Mouse (Mus musculus) midbrain, embryonic 14.5 days (tissue): ENCODE measurements around the gene AC124502.3. TPM values are rescaled to one million over a fixed set of nuclear protein-coding genes. Genes with fewer than 3 reads are reported as not detected.
A peak's percentile ranks its signal among the peaks of the same experiment; 100 is the strongest.

Experiments
- ATAC-seq: fragments of 200-750 bp; cut with Nextera tagmentation; 2 replicates; pipeline ENCODE4 v1.8.0; 2017; ENCODE audit warnings: moderate number of reproducible peaks, moderate library complexity; ENCODE audit not compliant: low FRiP score, low TSS enrichment
- DNase-seq: peaks from one replicate; pipeline ENCODE4 v3.0.0-alpha.2; 2015
- H3K27ac ChIP-seq: fragments of 300-500 bp; sonication (generic); replicated peaks from 2 replicates; pipeline ENCODE4 v1.5.1; 2014; ENCODE audit warnings: mild to moderate bottlenecking, low read depth, low read length, moderate library complexity
- H3K27me3 ChIP-seq: fragments of 300-500 bp; sonication (generic); 2 replicates; pipeline ENCODE4 v1.6.1; 2014; ENCODE audit warnings: low read length, control low read depth, mixed read lengths; ENCODE audit not compliant: control insufficient read depth, insufficient read depth
- H3K36me3 ChIP-seq: fragments of 300-500 bp; sonication (generic); 2 replicates; pipeline ENCODE4 v1.6.1; 2014; ENCODE audit warnings: low read length, control low read depth; ENCODE audit not compliant: control insufficient read depth, insufficient read depth
- H3K4me1 ChIP-seq: fragments of 300-500 bp; sonication (generic); 2 replicates; pipeline ENCODE4 v1.6.1; 2014; ENCODE audit warnings: mild to moderate bottlenecking, antibody characterized with exemption, low read length, control low read depth; ENCODE audit not compliant: control insufficient read depth, insufficient read depth
- H3K4me2 ChIP-seq: fragments of 300-500 bp; sonication (generic); 2 replicates; pipeline ENCODE4 v1.6.1; 2014; ENCODE audit warnings: mild to moderate bottlenecking, low read length, moderate library complexity
- H3K4me3 ChIP-seq: fragments of 300-500 bp; sonication (generic); replicated peaks from 2 replicates; pipeline ENCODE4 v1.5.1; 2014; ENCODE audit warnings: low read depth, low read length
- H3K9ac ChIP-seq: fragments of 300-500 bp; sonication (generic); replicated peaks from 2 replicates; pipeline ENCODE4 v1.6.1; 2014; ENCODE audit warnings: mild to moderate bottlenecking, low read length, moderate library complexity
- H3K9me3 ChIP-seq: fragments of 300-500 bp; sonication (generic); 2 replicates; pipeline ENCODE4 v1.6.1; 2016; ENCODE audit warnings: low read length, control low read depth, mixed read lengths; ENCODE audit not compliant: control insufficient read depth
- WGBS: fragments of 180-500 bp; shearing (Covaris S2); extraction: QIAGEN DNeasy Blood & Tissue Kit; methylation state at CpG from one replicate; pipeline ENCODE4 v1.1.7; 2014; 5-methylcytosine and 5-hydroxymethylcytosine counted together
- polyA plus RNA-seq: library from polyadenylated mRNA; unstranded; fragments of >200 nt; fragmentation: Nextera tagmentation; extraction: Ambion mirVana; gene quantifications from 2 replicates; pipeline ENCODE4 v1.2.1, GENCODE M21; 2014

The AC124502.3 gene
- polyA plus RNA-seq, result 1.5 and 1.6 TPM in 2 replicates

GRCm38 (mm10) chr19:5038709-5039156, at the start of gene AC124502.3, which contains the start of gene B4gat1:
AC124502.3 (plus strand) TSS chr19:5038891.
B4gat1 (plus strand) TSS chr19:5038826.
- peaks cover 25% of the 10 kb centered on the region for H3K4me1 ChIP-seq
- peak; percentile 92 for ATAC-seq
- peak within 1 kb of the TSS; percentile 86 for H3K27ac ChIP-seq

DNA sequence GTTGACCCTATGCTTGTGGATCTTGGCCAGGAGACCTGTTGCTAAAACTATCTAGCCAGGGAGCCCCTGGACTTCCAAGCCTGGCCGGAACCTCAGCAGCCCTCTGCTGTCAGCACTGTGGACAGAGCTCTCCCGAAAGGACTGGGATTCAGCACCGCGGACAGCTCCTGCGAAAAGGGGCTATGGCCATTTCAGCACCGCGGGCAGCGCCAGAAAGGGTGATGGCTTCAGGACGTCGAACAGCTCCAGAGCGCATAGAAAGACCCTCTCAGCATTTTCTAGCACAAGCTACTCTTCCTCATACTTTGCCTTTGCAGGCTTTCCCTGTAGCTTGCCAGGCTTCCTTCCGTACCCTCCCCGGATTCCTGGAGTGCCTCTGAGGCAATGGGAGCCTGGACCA, 49.7 kb upstream of the AC124502.3 start:
- Histone ChIP-seq H3K9ac (peak overlapping the region; percentile 65), H3K9me3 (no peaks in the 10 kb centered on the region), H3K4me2 (peak overlapping the region; percentile 66), H3K27ac (no peak overlapping the region; the same call in 1 of the 2 replicates), H3K36me3 (no peaks in the 10 kb centered on the region), H3K27me3 (peaks cover 65% of the 10 kb centered on the region), H3K4me1 (peaks cover 26% of the 10 kb centered on the region), H3K4me3 (peak overlapping the region; percentile 41)
- ATAC-seq (no peak), DNase-seq (peak; percentile 83)
- WGBS, result 4% methylated on average over 13 of the region's 13 CpGs

More at GRCm38 (mm10) chr19:5038709-5039156, at the start of gene AC124502.3, which contains the start of gene B4gat1:
- Histone ChIP-seq H3K27me3 (no peaks in the 10 kb centered on the region), H3K9ac (peak within 1 kb of the TSS; percentile 94), H3K36me3 (0 out of 2 replicates have a peak, but pooled peaks cover under 1% of the 10 kb centered on the region), H3K4me3 (peak within 1 kb of the TSS; percentile 89), H3K4me2 (peak within 1 kb of the TSS; percentile 86), H3K9me3 (no peaks in the 10 kb centered on the region)
- peak; percentile 97 for DNase-seq
- 1% methylated on average over 43 of the region's 44 CpGs for WGBS

GRCm38 (mm10) chr19:4989434-4990255, 49.0 kb upstream of the AC124502.3 start:
- peak overlapping the region; percentile 41 for H3K4me3 ChIP-seq
- H3K9me3 ChIP-seq, result no peaks in the 10 kb centered on the region
- H3K27me3 ChIP-seq, result peaks cover 59% of the 10 kb centered on the region
- DNase-seq (peak; percentile 89), ATAC-seq (peak; percentile 77)
- H3K4me2 ChIP-seq, result peak overlapping the region; percentile 66
- no peaks in the 10 kb centered on the region for H3K36me3 ChIP-seq
- WGBS, result 14% methylated on average over 44 of the region's 47 CpGs
- peak overlapping the region; percentile 65 for H3K9ac ChIP-seq
- H3K27ac ChIP-seq, result peak overlapping the region; percentile 66
- H3K4me1 ChIP-seq, result peaks cover 31% of the 10 kb centered on the region

GRCm38 (mm10) chr19:4990256-4990625, 48.5 kb upstream of the AC124502.3 start, which contains the start of gene Npas4:
Npas4 (minus strand) TSS chr19:4990316.
- Histone ChIP-seq H3K9ac (peak within 1 kb of the TSS; percentile 65), H3K27me3 (peaks cover 53% of the 10 kb centered on the region), H3K36me3 (no peaks in the 10 kb centered on the region), H3K9me3 (no peaks in the 10 kb centered on the region), H3K4me2 (peak within 1 kb of the TSS; percentile 66), H3K4me1 (peaks cover 34% of the 10 kb centered on the region), H3K27ac (peak within 1 kb of the TSS; percentile 66), H3K4me3 (peak within 1 kb of the TSS; percentile 41)
- ATAC-seq, result peak; percentile 20; the same call in 1 of the 2 replicates
- 14% methylated on average over 4 of the region's 4 CpGs for WGBS
- no peak for DNase-seq

DNA sequence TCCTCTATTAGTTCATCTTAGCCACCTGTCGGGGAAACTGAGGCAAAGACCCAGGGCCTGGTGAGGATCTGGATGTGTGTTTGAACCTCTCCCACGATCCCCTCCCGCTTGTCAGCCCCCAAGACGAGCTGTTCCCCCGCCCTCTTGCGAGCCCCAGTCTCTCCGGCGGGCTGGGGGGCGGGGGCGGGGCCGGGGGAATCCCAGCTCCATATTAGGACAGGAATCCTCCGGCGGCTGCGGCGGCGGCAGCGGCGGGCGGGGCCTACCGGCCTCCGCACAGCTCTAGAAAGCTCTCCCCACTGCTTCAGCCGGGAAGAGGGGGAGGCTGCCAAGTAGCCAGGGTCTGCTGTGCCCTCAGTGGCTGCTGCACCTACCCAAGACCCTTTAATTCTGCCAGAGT, 48.0 kb upstream of the AC124502.3 start:
- H3K4me1 ChIP-seq, result peaks cover 34% of the 10 kb centered on the region
- no peaks in the 10 kb centered on the region for H3K36me3 ChIP-seq
- peak overlapping the region; percentile 41 for H3K4me3 ChIP-seq
- peak overlapping the region; percentile 66; the same call in 1 of the 2 replicates for H3K27ac ChIP-seq
- peaks cover 48% of the 10 kb centered on the region for H3K27me3 ChIP-seq
- peak overlapping the region; percentile 66 for H3K4me2 ChIP-seq
- DNase-seq (peak; percentile 64), ATAC-seq (0 out of 2 replicates have a peak, but pooled peaks have one; percentile 24)
- H3K9me3 ChIP-seq, result no peaks in the 10 kb centered on the region
- peak overlapping the region; percentile 45; the same call in 1 of the 2 replicates for H3K9ac ChIP-seq
- WGBS, result under 1% methylated on average over 18 of the region's 22 CpGs

GRCm38 (mm10) chr19:4992371-4992770, 46.3 kb upstream of the AC124502.3 start:
- Histone ChIP-seq H3K9me3 (no peaks in the 10 kb centered on the region), H3K4me2 (no peak overlapping the region), H3K4me3 (no peak overlapping the region), H3K27me3 (peaks cover 35% of the 10 kb centered on the region), H3K4me1 (peaks cover 34% of the 10 kb centered on the region), H3K27ac (no peak overlapping the region), H3K9ac (no peak overlapping the region), H3K36me3 (no peaks in the 10 kb centered on the region)
- 19% methylated on average over 8 of the region's 8 CpGs for WGBS
- DNase-seq, result no peak
- no peak for ATAC-seq

DNA sequence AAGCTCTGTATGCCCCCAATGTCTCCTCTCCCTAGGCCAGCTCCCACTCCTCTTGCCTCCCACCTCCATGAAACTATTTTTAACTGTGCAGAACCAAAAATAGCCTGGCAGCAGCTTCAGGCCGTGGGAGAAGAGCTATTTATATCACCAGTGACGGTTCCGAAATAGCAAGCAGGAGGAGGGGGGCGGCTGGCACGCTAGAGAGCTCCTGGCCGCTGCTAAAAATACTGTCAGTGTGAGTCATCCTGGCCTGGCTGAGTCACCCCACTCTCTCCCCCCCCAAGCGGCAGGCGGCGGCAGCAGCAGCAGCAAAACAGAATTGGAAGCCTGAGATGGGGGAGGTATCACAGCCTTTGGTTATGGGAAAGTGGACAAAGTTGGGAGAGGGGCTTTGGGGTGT, 45.8 kb upstream of the AC124502.3 start:
- Histone ChIP-seq H3K9me3 (no peaks in the 10 kb centered on the region), H3K27ac (no peak overlapping the region), H3K4me3 (no peak overlapping the region), H3K36me3 (no peaks in the 10 kb centered on the region), H3K9ac (0 out of 2 replicates have a peak overlapping the region, but pooled peaks have one; percentile 6), H3K27me3 (peaks cover 31% of the 10 kb centered on the region), H3K4me2 (no peak overlapping the region), H3K4me1 (peaks cover 34% of the 10 kb centered on the region)
- 6% methylated on average over 9 of the region's 9 CpGs for WGBS
- peak; percentile 36 for DNase-seq
- ATAC-seq, result no peak

DNA sequence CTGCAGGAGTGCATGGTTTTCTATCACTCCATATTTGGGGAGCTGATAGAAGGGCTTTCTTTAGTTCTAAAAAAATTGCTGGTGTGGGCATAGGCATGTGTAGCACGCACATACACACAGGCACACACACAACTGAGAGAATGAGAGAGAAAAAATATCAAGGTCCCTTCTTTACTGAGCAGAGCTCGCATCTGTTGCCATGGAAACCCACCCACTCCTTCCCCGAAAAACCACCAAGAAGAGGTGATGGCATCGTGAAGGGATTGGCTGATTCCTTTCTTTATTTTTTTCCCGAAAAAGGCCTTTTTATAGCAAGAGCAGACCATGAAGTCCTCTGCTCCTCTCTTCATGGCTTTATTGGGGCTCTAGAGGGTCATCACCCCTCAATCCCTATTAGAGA, 44.6 kb upstream of the AC124502.3 start:
- Histone ChIP-seq H3K36me3 (no peaks in the 10 kb centered on the region), H3K4me1 (peaks cover 28% of the 10 kb centered on the region), H3K9ac (no peak overlapping the region), H3K4me2 (no peak overlapping the region), H3K9me3 (no peaks in the 10 kb centered on the region), H3K27me3 (peaks cover 20% of the 10 kb centered on the region), H3K27ac (peak overlapping the region; percentile 10; the same call in 1 of the 2 replicates), H3K4me3 (no peak overlapping the region)
- no peak for ATAC-seq
- DNase-seq, result peak; percentile 75
- WGBS, result 44% methylated on average over 5 of the region's 5 CpGs
